Mouse (Mus musculus): ENCODE data around the gene Nudc.

GRCm38 (mm10) chr4:133504755-133505485, 40.9 kb downstream of the Nudc start:
- TF ChIP-seq EP300 (IDR thresholded peaks at IDR 0.05; ENCODE audit: low read depth) (no peak), CTCF (IDR thresholded peaks at IDR 0.05; ENCODE audit: low read depth) (no peak)

Data from heart, postnatal 0 days (tissue).